Mouse (Mus musculus): Measurements from ENCODE around the gene Axin1.
"Not testable (repeated sequence)": the region's sequence is repeated elsewhere in the genome, so short reads cannot be mapped to it uniquely, and the experiment has no call there.

Gene Axin1

DNA sequence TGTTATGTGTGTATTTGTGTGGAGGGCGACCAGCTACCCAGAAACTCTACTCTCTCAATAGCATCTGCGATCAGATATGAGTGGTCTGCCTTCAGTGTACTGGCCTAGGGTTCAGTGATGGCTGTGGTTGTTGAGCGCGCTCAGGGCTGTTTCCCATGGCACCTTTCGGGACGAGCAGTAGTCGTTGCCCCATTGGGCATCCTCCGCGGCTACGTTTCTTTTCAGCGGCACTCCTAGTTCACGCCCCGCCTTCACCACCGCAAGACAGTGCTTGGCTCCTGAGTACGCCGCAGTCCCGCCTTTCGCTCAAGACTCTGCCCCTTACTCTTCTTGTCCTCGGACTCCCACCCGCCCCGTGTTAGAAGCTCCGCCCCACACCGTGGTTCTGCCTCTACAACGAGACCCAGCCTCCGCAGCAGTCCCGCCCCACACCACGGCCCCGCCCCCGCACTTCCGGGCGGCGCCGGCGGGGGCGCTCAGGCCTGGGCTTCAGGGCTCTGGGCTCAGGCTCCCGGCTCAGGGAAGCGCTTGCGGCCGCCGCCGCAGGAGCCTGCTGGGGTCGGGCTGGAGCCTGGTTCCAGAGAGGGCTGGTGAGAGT is at the start of gene Axin1:
TSS of gene Axin1 (plus strand) at position 450 of the 598 bp plus-strand sequence.
- in situ Hi-C loops (cut with MseI, MboI), result no loop called here

- in situ Hi-C loops (cut with MseI, MboI), result no loop called here
Measured at GRCm38 (mm10) chr17:26089905-26090632, 48.4 kb upstream of the Axin1 start, which contains the start of gene Decr2. Decr2 (minus strand) TSS chr17:26090337.

- in situ Hi-C loops (cut with MseI, MboI), result no loop called here
Measured at GRCm38 (mm10) chr17:26094531-26095110, 43.9 kb upstream of the Axin1 start.

DNA sequence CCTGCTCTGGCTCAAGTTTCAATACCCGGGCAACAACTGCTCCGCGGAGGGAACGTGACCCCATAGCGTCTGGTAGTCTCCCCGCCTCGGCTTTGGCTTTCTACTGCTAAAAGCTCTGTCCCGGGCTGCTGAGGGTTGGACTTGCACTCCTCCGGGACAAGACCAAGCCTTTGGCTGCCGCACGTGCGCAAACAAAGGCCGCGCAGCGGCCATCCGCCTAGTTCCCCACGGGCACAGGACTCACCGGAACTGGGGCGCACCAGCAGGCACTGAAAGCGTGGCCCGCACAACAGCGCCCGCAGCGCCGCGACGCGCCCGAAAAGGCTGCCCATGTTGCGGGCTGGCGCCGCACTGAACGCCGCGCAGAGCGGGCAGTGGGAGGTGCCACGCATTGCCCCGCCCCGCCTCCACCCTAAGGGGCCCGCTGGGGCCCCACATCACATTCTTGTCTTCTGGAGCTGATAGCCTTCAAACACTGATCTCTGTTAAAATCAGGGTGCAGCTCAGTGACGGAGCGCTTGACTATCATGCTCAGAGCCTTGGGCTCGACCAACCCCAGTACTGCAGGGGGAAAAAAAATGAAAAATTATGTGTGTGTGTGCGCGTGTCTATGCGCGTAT is 43.3 kb upstream of the Axin1 start, which contains the start of gene Nme4:
TSS of gene Nme4 (minus strand) at position 482 of the 620 bp plus-strand sequence.
- in situ Hi-C loops (cut with MseI, MboI), result no loop called here

- in situ Hi-C loops (cut with MseI, MboI), result no loop called here
Measured at GRCm38 (mm10) chr17:26098461-26098860, 40.0 kb upstream of the Axin1 start.

GRCm38 (mm10) chr17:26099316-26099715 is 39.2 kb upstream of the Axin1 start:
- in situ Hi-C loops (cut with MseI, MboI), result not testable (repeated sequence)

GRCm38 (mm10) chr17:26100166-26100565 is 38.3 kb upstream of the Axin1 start:
- in situ Hi-C loops (cut with MseI, MboI), result no loop called here

- in situ Hi-C loops (cut with MseI, MboI), result no loop called here
Measured at GRCm38 (mm10) chr17:26101478-26101877, 37.0 kb upstream of the Axin1 start.

GRCm38 (mm10) chr17:26105619-26106018 is 32.9 kb upstream of the Axin1 start:
- in situ Hi-C loops (cut with MseI, MboI), result no loop called here

DNA sequence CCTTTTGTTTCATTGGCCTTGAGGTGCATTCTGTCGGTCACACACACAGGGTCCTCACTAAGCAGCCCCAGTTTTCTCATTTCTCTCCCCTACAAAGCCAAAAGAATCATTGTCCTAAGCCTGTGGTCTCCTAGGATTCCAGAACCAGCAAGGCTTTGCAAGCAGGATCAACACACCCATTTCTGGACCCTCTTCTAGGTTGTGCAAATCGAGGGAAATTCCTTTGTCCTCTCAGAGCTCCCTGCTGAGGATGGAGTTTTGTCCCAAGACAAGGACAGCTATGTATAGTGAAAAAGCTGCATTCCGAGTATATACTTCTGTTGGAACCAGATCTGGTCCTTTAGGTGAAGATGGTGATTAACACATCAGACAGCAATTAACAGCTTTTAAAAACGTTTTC is 28.3 kb upstream of the Axin1 start:
- in situ Hi-C loops (cut with MseI, MboI), result no loop called here

- in situ Hi-C loops (cut with MseI, MboI), result no loop called here
Measured at GRCm38 (mm10) chr17:26111024-26111423, 27.5 kb upstream of the Axin1 start.

DNA sequence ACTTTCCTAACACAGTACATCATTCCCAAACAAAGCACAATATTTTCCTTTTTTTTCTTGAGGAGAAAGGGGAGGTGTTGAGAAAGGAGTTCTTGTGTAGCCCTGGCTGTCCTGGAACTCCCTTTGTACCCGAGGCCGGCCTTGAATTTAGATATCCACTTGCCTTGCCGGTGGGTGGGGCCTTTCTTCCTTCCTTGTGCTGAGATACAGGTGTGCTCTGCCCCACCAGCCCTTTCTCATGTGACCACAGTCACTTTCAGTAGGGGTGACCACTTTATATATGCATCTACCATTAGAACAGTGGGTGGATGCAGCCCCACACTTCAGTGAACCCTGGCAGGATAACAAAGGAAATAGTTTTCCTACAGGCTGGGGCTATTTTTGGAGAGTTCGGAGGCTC is 26.8 kb upstream of the Axin1 start:
- in situ Hi-C loops (cut with MseI, MboI), result no loop called here

DNA sequence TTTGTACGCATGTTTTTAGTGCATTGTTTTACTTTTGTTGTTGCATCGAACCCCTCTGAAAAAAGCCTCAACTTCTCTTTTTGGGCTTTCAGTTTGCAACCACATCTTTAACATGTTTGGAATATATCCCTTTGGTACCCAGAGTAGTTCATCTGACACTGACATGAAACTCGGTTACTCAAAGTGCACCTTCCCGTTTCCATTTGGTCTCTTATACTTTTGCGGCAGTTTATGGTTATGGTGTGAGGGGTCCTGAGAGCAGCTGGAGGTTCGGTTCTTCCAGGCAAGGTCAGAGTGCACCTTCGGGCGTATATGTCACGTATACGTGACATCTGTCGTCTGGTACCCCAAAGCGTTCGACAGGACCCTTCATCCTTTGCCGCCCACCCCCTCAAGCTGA is 25.7 kb upstream of the Axin1 start:
- in situ Hi-C loops (cut with MseI, MboI), result no loop called here

- in situ Hi-C loops (cut with MseI, MboI), result no loop called here
Measured at GRCm38 (mm10) chr17:26113181-26113948, 25.1 kb upstream of the Axin1 start, which contains the start of gene Tmem8. Tmem8 (plus strand) TSS chr17:26113299.

GRCm38 (mm10) chr17:26114061-26114460 is 24.4 kb upstream of the Axin1 start:
- in situ Hi-C loops (cut with MseI, MboI), result no loop called here

DNA sequence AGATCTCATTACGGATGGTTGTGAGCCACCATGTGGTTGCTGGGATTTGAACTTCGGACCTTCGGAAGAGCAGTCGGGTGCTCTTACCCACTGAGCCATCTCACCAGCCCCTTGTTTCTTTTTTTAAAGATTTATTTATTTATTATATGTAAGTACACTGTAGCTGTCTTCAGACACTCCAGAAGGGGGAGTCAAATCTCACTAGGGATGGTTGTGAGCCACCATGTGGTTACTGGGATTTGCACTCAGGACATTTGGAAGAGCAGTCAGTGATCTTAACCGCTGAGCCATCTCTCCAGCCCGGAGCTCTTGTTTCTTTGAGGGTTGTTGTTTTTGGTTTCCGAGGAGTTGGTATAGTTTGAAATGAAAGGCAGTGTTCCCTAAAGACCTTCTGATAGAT is 24.0 kb upstream of the Axin1 start:
- in situ Hi-C loops (cut with MseI, MboI), result not testable (repeated sequence)

GRCm38 (mm10) chr17:26115205-26115898 is 23.1 kb upstream of the Axin1 start:
- in situ Hi-C loops (cut with MseI, MboI), result no loop called here

DNA sequence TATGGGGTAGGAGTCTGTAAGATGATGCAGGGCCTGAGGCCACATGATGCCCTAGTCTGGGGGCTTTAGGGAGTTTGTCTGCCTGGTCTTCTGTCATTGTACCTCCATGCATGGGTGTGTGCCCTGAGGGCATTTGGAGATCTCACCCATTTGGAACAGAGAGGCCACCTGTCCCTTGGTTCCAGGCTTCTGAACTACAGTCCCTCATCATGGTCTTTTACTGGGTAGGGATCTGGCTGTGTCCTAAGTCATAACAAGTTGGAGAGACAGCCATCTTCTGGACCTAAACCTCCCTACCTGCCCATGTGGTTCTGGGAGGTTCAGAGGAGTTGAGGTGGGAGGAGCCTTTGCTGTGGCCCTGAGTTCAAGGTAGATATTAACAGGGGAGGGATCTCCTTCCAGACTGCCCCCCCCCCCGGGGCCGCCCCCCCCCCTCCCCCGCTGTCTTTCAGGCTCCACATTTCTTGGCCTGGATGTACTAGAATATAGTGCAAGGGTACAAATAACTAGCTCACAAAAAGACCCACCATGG is 22.5 kb upstream of the Axin1 start:
- in situ Hi-C loops (cut with MseI, MboI), result no loop called here

DNA sequence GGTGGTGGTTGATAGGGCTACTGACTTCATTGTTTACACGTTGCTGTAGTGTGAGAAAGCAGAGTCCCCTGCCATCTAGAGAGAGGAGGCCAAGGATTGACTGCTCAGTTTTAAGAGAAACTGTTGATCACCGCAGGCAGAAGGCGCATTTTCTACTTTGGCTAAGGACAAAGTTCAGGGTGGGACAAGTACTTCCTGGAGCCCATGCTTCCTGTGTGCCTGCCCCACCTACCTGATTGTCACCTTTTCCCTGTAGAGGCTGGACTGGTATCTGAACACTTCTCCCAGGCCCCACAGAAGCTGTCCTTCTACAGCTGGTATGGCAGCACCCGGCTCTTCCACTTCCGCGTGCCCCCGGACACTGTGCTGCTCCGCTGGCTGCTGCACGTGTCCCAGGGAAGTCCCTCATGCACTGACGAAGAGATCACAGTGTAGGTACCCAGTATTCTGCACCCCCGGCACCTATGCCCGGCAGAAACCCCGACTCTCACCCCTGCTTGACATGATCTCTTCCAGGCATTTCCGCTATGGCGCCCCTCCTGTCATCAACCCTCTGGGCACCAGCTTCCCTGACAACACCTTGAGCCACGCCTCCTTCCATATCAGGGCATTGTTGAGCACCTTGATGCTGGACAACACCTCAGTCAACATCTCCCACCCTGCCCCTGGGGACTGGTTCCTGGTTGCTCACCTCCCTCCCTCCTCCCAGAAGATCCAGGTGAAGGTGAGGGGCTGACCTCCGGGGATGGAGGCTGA is 21.8 kb upstream of the Axin1 start:
- in situ Hi-C loops (cut with MseI, MboI), result no loop called here
